Mouse (Mus musculus) liver, embryonic 11.5 days (tissue): ENCODE results near the gene Strap. TPM values are rescaled to one million over a fixed set of nuclear protein-coding genes. Genes with fewer than 3 reads are reported as not detected.

ENCODE experiments used
- ATAC-seq: fragments of 200-750 bp; cut with Nextera tagmentation; replicated peaks from 2 replicates; pipeline ENCODE4 v1.8.0; 2017; ENCODE audit warnings: moderate number of reproducible peaks, mild to moderate bottlenecking, moderate TSS enrichment, moderate library complexity; ENCODE audit not compliant: low FRiP score
- DNase-seq: peaks from one replicate; pipeline ENCODE4 v3.0.0-alpha.2; 2017; ENCODE audit warnings: low spot score
- H3K27ac ChIP-seq: fragments of 300-500 bp; sonication (generic); 2 replicates; pipeline ENCODE4 v1.5.1; 2014; ENCODE audit warnings: mild to moderate bottlenecking, low read depth, low read length, control low read depth
- H3K27me3 ChIP-seq: fragments of 300-500 bp; sonication (generic); replicated peaks from 2 replicates; pipeline ENCODE4 v1.6.1; 2014; ENCODE audit warnings: low read length, mixed read lengths; ENCODE audit not compliant: control insufficient read depth, insufficient read depth
- H3K36me3 ChIP-seq: fragments of 300-500 bp; sonication (generic); 2 replicates; pipeline ENCODE4 v1.6.1; 2014; ENCODE audit warnings: mild to moderate bottlenecking, low read length, moderate library complexity, mixed read lengths; ENCODE audit not compliant: control insufficient read depth, insufficient read depth
- H3K4me1 ChIP-seq: fragments of 300-500 bp; sonication (generic); replicated peaks from 2 replicates; pipeline ENCODE4 v1.6.1; 2014; ENCODE audit warnings: low read length, mixed read lengths; ENCODE audit not compliant: control insufficient read depth, insufficient read depth
- H3K4me2 ChIP-seq: fragments of 300-500 bp; sonication (generic); 2 replicates; pipeline ENCODE4 v1.6.1; 2014; ENCODE audit warnings: mild to moderate bottlenecking, control low read depth, moderate library complexity
- H3K4me3 ChIP-seq: fragments of 300-500 bp; sonication (generic); 2 replicates; pipeline ENCODE4 v1.5.1; 2014; ENCODE audit warnings: low read depth, low read length, control low read depth
- H3K9ac ChIP-seq: fragments of 300-500 bp; sonication (generic); 2 replicates; pipeline ENCODE4 v1.6.1; 2014; ENCODE audit warnings: low read depth, low read length, control low read depth
- H3K9me3 ChIP-seq: fragments of 300-500 bp; sonication (generic); 2 replicates; pipeline ENCODE4 v1.6.1; 2016; ENCODE audit warnings: low read length, inconsistent platforms, mixed read lengths; ENCODE audit not compliant: control insufficient read depth
- WGBS: fragments of 180-500 bp; shearing (Covaris S2); extraction: QIAGEN DNeasy Blood & Tissue Kit; methylation state at CpG from one replicate; pipeline ENCODE4 v1.1.7; 2014; 5-methylcytosine and 5-hydroxymethylcytosine counted together
- polyA plus RNA-seq: library from polyadenylated mRNA; unstranded; fragments of >200 nt; fragmentation: Nextera tagmentation; extraction: Ambion mirVana; gene quantifications from 2 replicates; pipeline ENCODE4 v1.2.1, GENCODE M21; 2014

Gene Strap
- polyA plus RNA-seq, 1 experiment from 2014 or later = 188 TPM

- no peak overlapping the region for H3K4me3 ChIP-seq
- no peak for DNase-seq
Observed at GRCm38 (mm10) chr6:137776981-137777380, 42.1 kb downstream of the Strap start.

GRCm38 (mm10) chr6:137783899-137784637 lies 49.2 kb downstream of the Strap start:
- Histone ChIP-seq H3K4me3 (no peak overlapping the region), H3K4me2 (no peak overlapping the region), H3K36me3 (no peaks in the 10 kb centered on the region), H3K27ac (no peak overlapping the region), H3K4me1 (no peaks in the 10 kb centered on the region), H3K9me3 (no peaks in the 10 kb centered on the region), H3K9ac (no peak overlapping the region), H3K27me3 (no peaks in the 10 kb centered on the region)
- 89% methylated on average over 7 of the region's 7 CpGs for WGBS
- no peak for ATAC-seq
- no peak for DNase-seq

More at GRCm38 (mm10) chr6:137776981-137777380, 42.1 kb downstream of the Strap start:
- Histone ChIP-seq H3K27me3 (no peaks in the 10 kb centered on the region), H3K4me2 (no peak overlapping the region), H3K27ac (no peak overlapping the region), H3K9me3 (no peaks in the 10 kb centered on the region), H3K36me3 (no peaks in the 10 kb centered on the region), H3K9ac (no peak overlapping the region), H3K4me1 (no peaks in the 10 kb centered on the region)
- no peak for ATAC-seq
- 76% methylated on average over 8 of the region's 8 CpGs for WGBS

DNA sequence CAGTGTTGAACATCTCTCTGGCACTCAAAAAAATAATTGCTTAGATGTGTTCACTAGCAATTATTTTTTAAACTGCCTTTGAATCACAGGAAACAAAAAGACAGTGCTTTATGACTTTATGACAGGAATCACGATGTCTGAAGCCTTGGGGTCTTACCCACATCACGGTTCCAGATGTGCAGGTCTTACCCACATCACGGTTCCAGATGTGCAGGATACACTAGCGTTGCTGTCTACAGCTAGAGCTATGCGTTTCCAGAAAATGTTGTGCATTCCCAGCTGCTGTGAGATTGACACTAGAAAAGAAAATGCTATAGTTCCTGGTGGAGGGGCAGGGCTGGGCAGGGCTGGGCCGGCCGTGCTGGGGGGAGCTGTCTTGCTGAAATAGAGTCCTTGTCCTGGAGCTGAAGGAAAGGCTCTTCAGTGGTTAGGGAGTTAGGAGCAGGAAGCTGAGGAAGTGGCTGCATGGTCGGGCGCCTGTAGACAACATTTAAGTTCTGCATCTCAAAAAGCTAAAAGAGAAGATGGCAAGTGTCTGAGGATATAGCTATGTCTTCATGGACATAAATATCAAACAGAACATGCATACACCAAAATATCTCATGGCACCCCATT lies 54.2 kb downstream of the Strap start:
- no peaks in the 10 kb centered on the region for H3K36me3 ChIP-seq
- H3K27ac ChIP-seq = no peak overlapping the region
- no peak overlapping the region for H3K9ac ChIP-seq
- no peak overlapping the region for H3K4me2 ChIP-seq
- H3K4me3 ChIP-seq = no peak overlapping the region
- ATAC-seq = no peak
- H3K27me3 ChIP-seq = no peaks in the 10 kb centered on the region
- peaks cover 2% of the 10 kb centered on the region; the same call in 1 of the 2 replicates for H3K4me1 ChIP-seq
- WGBS = 71% methylated on average over 9 of the region's 9 CpGs
- no peak for DNase-seq
- no peaks in the 10 kb centered on the region for H3K9me3 ChIP-seq

- no peak for ATAC-seq
- H3K9ac ChIP-seq = no peak overlapping the region
- H3K27ac ChIP-seq = no peak overlapping the region
- no peak for DNase-seq
- H3K4me3 ChIP-seq = no peak overlapping the region
- H3K9me3 ChIP-seq = no peaks in the 10 kb centered on the region
- H3K36me3 ChIP-seq = no peaks in the 10 kb centered on the region
- H3K4me2 ChIP-seq = no peak overlapping the region
- 69% methylated on average over 2 of the region's 2 CpGs for WGBS
- peaks cover 2% of the 10 kb centered on the region; the same call in 1 of the 2 replicates for H3K4me1 ChIP-seq
- H3K27me3 ChIP-seq = no peaks in the 10 kb centered on the region
Observed at GRCm38 (mm10) chr6:137789658-137790057, 54.8 kb downstream of the Strap start.

DNA sequence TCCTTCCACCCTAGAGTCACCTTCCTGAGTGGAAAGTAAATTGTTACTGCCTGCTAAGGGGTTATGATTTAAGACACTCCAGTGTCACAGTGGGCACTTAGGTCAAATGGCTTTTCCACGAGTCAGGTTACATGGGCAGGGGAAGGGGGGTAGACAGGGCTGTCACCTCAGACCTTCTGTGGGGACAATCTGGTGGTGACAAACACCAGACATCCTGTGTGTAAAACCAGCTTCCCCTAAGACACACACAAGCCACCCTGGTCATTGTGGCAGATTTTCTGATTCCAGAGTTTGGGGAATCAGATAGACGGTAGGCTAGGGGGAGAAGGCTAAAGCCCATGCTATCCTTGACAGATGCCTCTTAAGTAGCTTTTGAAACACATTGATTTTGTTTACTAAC lies 60.6 kb downstream of the Strap start:
- Histone ChIP-seq H3K4me1 (no peaks in the 10 kb centered on the region), H3K4me3 (no peak overlapping the region), H3K9me3 (0 out of 2 replicates have a peak, but pooled peaks cover 4% of the 10 kb centered on the region), H3K27ac (no peak overlapping the region), H3K4me2 (no peak overlapping the region), H3K9ac (no peak overlapping the region), H3K27me3 (no peaks in the 10 kb centered on the region), H3K36me3 (peaks cover 8% of the 10 kb centered on the region)
- DNase-seq (no peak), ATAC-seq (no peak)
- 41% methylated on average over 2 of the region's 2 CpGs for WGBS

- Histone ChIP-seq H3K9ac (no peak overlapping the region), H3K4me1 (no peaks in the 10 kb centered on the region), H3K9me3 (0 out of 2 replicates have a peak, but pooled peaks cover 4% of the 10 kb centered on the region), H3K4me2 (no peak overlapping the region), H3K27me3 (no peaks in the 10 kb centered on the region), H3K4me3 (no peak overlapping the region), H3K36me3 (peaks cover 8% of the 10 kb centered on the region), H3K27ac (no peak overlapping the region)
- ATAC-seq = 0 out of 2 replicates have a peak, but pooled peaks have one; percentile 30
- WGBS = 70% methylated on average over 29 of the region's 29 CpGs
- no peak for DNase-seq
Observed at GRCm38 (mm10) chr6:137796596-137797567, 62.0 kb downstream of the Strap start.

- DNase-seq (no peak), ATAC-seq (no peak)
- no peaks in the 10 kb centered on the region for H3K4me1 ChIP-seq
- 0 out of 2 replicates have a peak, but pooled peaks cover 4% of the 10 kb centered on the region for H3K9me3 ChIP-seq
- H3K4me3 ChIP-seq = no peak overlapping the region
- no peaks in the 10 kb centered on the region for H3K27me3 ChIP-seq
- no peak overlapping the region for H3K4me2 ChIP-seq
- no peak overlapping the region for H3K9ac ChIP-seq
- H3K27ac ChIP-seq = no peak overlapping the region
- 89% methylated on average over 9 of the region's 9 CpGs for WGBS
- H3K36me3 ChIP-seq = peaks cover 11% of the 10 kb centered on the region
Observed at GRCm38 (mm10) chr6:137799253-137799652, 64.4 kb downstream of the Strap start.
